8 mouse cellular contexts compared by ENCODE assay signal in genomic region chr10:85103085-85103885, GRCm38 (mm10). TPM values are rescaled to one million over a fixed set of nuclear protein-coding genes. Genes with fewer than 3 reads are reported as not detected.
A peak's percentile ranks its signal among the peaks of the same experiment; 100 is the strongest.
DNase-seq lines count a peak whose midpoint lies in the region; ATAC-seq and TF ChIP-seq lines count a peak whose summit lies in the region.

No protein-coding gene starts in this region.

- peak overlapping the region; percentile 87 for H3K4me2 ChIP-seq in intestine, embryonic 15.5 days (replicated peaks)
- H3K4me2 ChIP-seq in liver, embryonic 12.5 days = peak overlapping the region; percentile 99
- peak overlapping the region; percentile 86 for H3K4me2 ChIP-seq in myocyte (ENCODE audit: low read depth)

- peak overlapping the region; percentile 79 for H3K27ac ChIP-seq in intestine, embryonic 15.5 days
- peak overlapping the region; percentile 91 for H3K27ac ChIP-seq in liver, embryonic 12.5 days

- no peaks in the 10 kb centered on the region for H3K4me1 ChIP-seq in intestine, embryonic 15.5 days (replicated peaks)
- H3K4me1 ChIP-seq in liver, embryonic 12.5 days = peaks cover 19% of the 10 kb centered on the region

- ATAC-seq in common myeloid progenitor, adult 5-6 weeks (replicated peaks; ENCODE audit: low read depth, poor library complexity, severe bottlenecking) = peak; percentile 27; the same call in 1 of the 2 replicates
- ATAC-seq in intestine, embryonic 15.5 days = peak; percentile 57
- ATAC-seq in liver, embryonic 12.5 days = peak; percentile 30

- peak overlapping the region; percentile 94 for H3K4me3 ChIP-seq in intestine, embryonic 15.5 days (replicated peaks)
- peak overlapping the region; percentile 92 for H3K4me3 ChIP-seq in liver, embryonic 12.5 days
- H3K4me3 ChIP-seq in myocyte = peak overlapping the region; percentile 85

- H3K79me2 ChIP-seq in myocyte (ENCODE audit: control insufficient read depth, insufficient read depth) = peaks cover 53% of the 10 kb centered on the region

- intact Hi-C loops in gastrocnemius, postnatal 14 days (cut with DNase I; ENCODE audit: low total_unique reads) = no loop called here

- peak overlapping the region; percentile 91 for H3K9ac ChIP-seq in intestine, embryonic 15.5 days
- H3K9ac ChIP-seq in liver, embryonic 12.5 days = peak overlapping the region; percentile 96

- H3K36me3 ChIP-seq in intestine, embryonic 15.5 days = no peaks in the 10 kb centered on the region
- H3K36me3 ChIP-seq in liver, embryonic 12.5 days = no peaks in the 10 kb centered on the region
- no peaks in the 10 kb centered on the region for H3K36me3 ChIP-seq in myocyte (ENCODE audit: control insufficient read depth, insufficient read depth)
- H3K36me3 ChIP-seq in splenic B cell, adult 2 months (ENCODE audit: control insufficient read depth, insufficient read depth, low read length, poor library complexity, severe bottlenecking) = no peaks in the 10 kb centered on the region

- no peaks in the 10 kb centered on the region for H3K9me3 ChIP-seq in intestine, embryonic 15.5 days
- no peaks in the 10 kb centered on the region for H3K9me3 ChIP-seq in liver, embryonic 12.5 days (replicated peaks)

- H3K27me3 ChIP-seq in intestine, embryonic 15.5 days (replicated peaks) = no peaks in the 10 kb centered on the region
- H3K27me3 ChIP-seq in liver, embryonic 12.5 days (replicated peaks) = no peaks in the 10 kb centered on the region
- no peaks in the 10 kb centered on the region for H3K27me3 ChIP-seq in myocyte (ENCODE audit: control insufficient read depth, insufficient read depth, insufficient read length)
- no peaks in the 10 kb centered on the region for H3K27me3 ChIP-seq in splenic B cell, adult 2 months (ENCODE audit: control insufficient read depth, insufficient read depth, low read length, poor library complexity, severe bottlenecking)

- peak; percentile 29 for TF ChIP-seq POLR2A in myocyte (IDR thresholded peaks at IDR 0.05; ENCODE audit: insufficient read length, low read depth)

- under 1% methylated on average over 34 of the region's 34 CpGs for WGBS in intestine, embryonic 15.5 days
- 3% methylated on average over 34 of the region's 34 CpGs for WGBS in liver, embryonic 12.5 days (ENCODE audit: insufficient replicate concordance)

- peak overlapping the region; percentile 49 for H3ac ChIP-seq in myocyte (ENCODE audit: control insufficient read depth, insufficient read length)

- DNase-seq in 3T3-L1 (ENCODE audit: low read depth, low spot score) (peak; percentile 85), ZHBTc4 (ENCODE audit: low read depth, low spot score) (peak; percentile 76)
- DNase-seq in gastrocnemius, postnatal 14 days = peak; percentile 22
- peak; percentile 28 for DNase-seq in splenic B cell, adult 2 months (ENCODE audit: low read depth, low spot score)

TF ChIP-seq in myocyte, 11 proteins besides CTCF, POLR2A, EP300 and RAD21:
- TF ChIP-seq USF1 (IDR thresholded peaks at IDR 0.05; ENCODE audit: low read depth) = no peak
- TF ChIP-seq REST (IDR thresholded peaks at IDR 0.05; ENCODE audit: insufficient read depth, insufficient read length) = no peak
- TF ChIP-seq TCF12 (IDR thresholded peaks at IDR 0.05; ENCODE audit: insufficient read depth, poor library complexity, severe bottlenecking) = no peak
- TF ChIP-seq CEBPB (IDR thresholded peaks at IDR 0.05; ENCODE audit: insufficient read depth, poor library complexity, severe bottlenecking) = no peak
- no peak for TF ChIP-seq SRF (IDR thresholded peaks at IDR 0.05; ENCODE audit: control insufficient read depth, insufficient read length, low read depth)
- no peak for TF ChIP-seq MAX (IDR thresholded peaks at IDR 0.05; ENCODE audit: low read depth)
- no peak for TF ChIP-seq MYOG (IDR thresholded peaks at IDR 0.05; ENCODE audit: control insufficient read depth in 1 of 3, insufficient read depth in 1 of 3, insufficient read length in 2 of 3, low read depth in 2 of 3)
- no peak for TF ChIP-seq TCF3 (IDR thresholded peaks at IDR 0.05; ENCODE audit: insufficient read length, low read depth)
- no peak for TF ChIP-seq POLR2AphosphoS2 (IDR thresholded peaks at IDR 0.05; ENCODE audit: insufficient read length, low read depth)
- no peak for TF ChIP-seq E2F4 (IDR thresholded peaks at IDR 0.05; ENCODE audit: insufficient read depth)
- TF ChIP-seq MYOD1 (IDR thresholded peaks at IDR 0.05; ENCODE audit: control insufficient read depth in 1 of 3, insufficient read length in 2 of 3, low read depth in 2 of 3) = no peak

RNA-seq across cellular contexts. Expression of gene Tmem263, which starts 0.9 kb away (rescaled TPM):
- total RNA-seq in common myeloid progenitor, adult 5-6 weeks (2017) = 22.5 and 24.7 TPM in 2 replicates
- 10 to 100 TPM; 11.3 to 18.2 TPM for total RNA-seq in gastrocnemius, postnatal 14 days (2021)
- 54.1 and 60.2 TPM in 2 replicates for polyA plus RNA-seq in intestine, embryonic 15.5 days (2015; fragmentation: Nextera tagmentation; extraction: Ambion mirVana)
- 24.7 and 25.0 TPM in 2 replicates for polyA plus RNA-seq in liver, embryonic 12.5 days (2016; fragmentation: Nextera tagmentation; extraction: Ambion mirVana)
- polyA plus RNA-seq in myocyte (2012; fragmentation: generic; extraction: Trizol) = 12.6 TPM

RNA-seq across cellular contexts. Expression of gene Fhl4, which starts 1.0 kb away (rescaled TPM):
- total RNA-seq in common myeloid progenitor, adult 5-6 weeks (2017) = 0.68 and 2.3 TPM in 2 replicates
- under 1 TPM; 0.31 to 0.33 TPM for total RNA-seq in gastrocnemius, postnatal 14 days (2021)
- polyA plus RNA-seq in intestine, embryonic 15.5 days (2015; fragmentation: Nextera tagmentation; extraction: Ambion mirVana) = 0.41 and 0.67 TPM in 2 replicates
- polyA plus RNA-seq in liver, embryonic 12.5 days (2016; fragmentation: Nextera tagmentation; extraction: Ambion mirVana) = 0.38 and 0.67 TPM in 2 replicates
- polyA plus RNA-seq in myocyte (2012; fragmentation: generic; extraction: Trizol) = 0.24 TPM

RNA-seq across cellular contexts. Expression of gene Mterf2, which starts 24.5 kb away (rescaled TPM):
- total RNA-seq in common myeloid progenitor, adult 5-6 weeks (2017) = 5.3 and 7.9 TPM in 2 replicates
- total RNA-seq in gastrocnemius, postnatal 14 days (2021) = 10 to 100 TPM; 12.2 to 16.2 TPM
- polyA plus RNA-seq in intestine, embryonic 15.5 days (2015; fragmentation: Nextera tagmentation; extraction: Ambion mirVana) = 17.0 and 17.5 TPM in 2 replicates
- 6.9 and 7.0 TPM in 2 replicates for polyA plus RNA-seq in liver, embryonic 12.5 days (2016; fragmentation: Nextera tagmentation; extraction: Ambion mirVana)
- polyA plus RNA-seq in myocyte (2012; fragmentation: generic; extraction: Trizol) = 3.9 TPM

Comparison
In these comparisons a context has a peak if more than half of its experiments do, and no peak if none do; other contexts are left out.
1. Peak in every context shown above with its lines: DNase-seq, ATAC-seq, H3K4me3 ChIP-seq and H3K27ac ChIP-seq.
2. DNase-seq: peak in every context shown above with its lines; median percentile 85 in 3T3-L1; 76 in ZHBTc4; 28 in splenic B cell, adult 2 months; 22 in gastrocnemius, postnatal 14 days.